ENCODE assay signal across 26 mouse cellular contexts in the genomic region with DNA sequence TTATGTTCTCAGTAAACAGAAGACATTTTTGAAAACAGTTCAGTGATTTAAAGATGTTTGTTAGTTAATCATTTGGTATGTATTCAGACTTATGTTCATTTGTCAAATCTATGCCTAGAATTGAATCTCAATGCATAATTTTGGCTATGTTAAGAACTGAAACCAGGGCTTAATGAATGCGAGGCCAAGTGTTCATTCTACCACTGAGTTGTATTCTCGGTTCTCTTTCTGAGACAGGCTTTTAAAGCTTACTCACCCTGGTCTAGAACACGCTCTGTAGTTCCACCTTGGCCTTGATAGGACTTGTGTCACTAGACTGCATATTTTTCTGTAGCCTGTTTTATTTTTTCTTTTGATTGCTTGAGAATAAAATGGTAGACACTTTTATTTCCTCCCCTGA. TPM values are rescaled to one million over a fixed set of nuclear protein-coding genes. Genes with fewer than 3 reads are reported as not detected.
DNase-seq lines count a peak whose midpoint lies in the region; ATAC-seq and TF ChIP-seq lines count a peak whose summit lies in the region.
"Had no signal": no experiment of that assay in that cellular context is flagged by ENCODE, and none has a peak within 500 bp of the region (broad histone marks: within the 10 kb centered on the region; RNA-seq: fewer than 3 reads in every experiment).

No protein-coding gene starts in this region.

- H3K4me2 ChIP-seq in lung, postnatal 0 days (replicated peaks; ENCODE audit: low read depth, low read length): no peak overlapping the region
- H3K4me2 ChIP-seq: embryonic facial prominence, embryonic 13.5 days; forebrain, embryonic 12.5 days; forebrain, embryonic 15.5 days; heart, embryonic 13.5 days; hindbrain, embryonic 12.5 days; hindbrain, embryonic 15.5 days had no signal

- 83% methylated on average over 3 of the region's 3 CpGs for WGBS in lung, postnatal 0 days

- intact Hi-C loops in gastrocnemius, adult 2 months (cut with DNase I): loop anchor here (2.0 kb wide), 2 partner anchors 15 to 257 kb away; no protein-coding TSS in a partner anchor
- intact Hi-C loops in left cerebral cortex, postnatal 14 days (cut with DNase I): no loop called here

- H3K4me1 ChIP-seq in lung, postnatal 0 days (ENCODE audit: insufficient read depth, low read depth, low read length): peaks cover 8% of the 10 kb centered on the region
- H3K4me1 ChIP-seq: forebrain, embryonic 12.5 days had no signal

- ATAC-seq in lung, postnatal 0 days: no peak
- ATAC-seq in megakaryocyte, adult 5-6 weeks (ENCODE audit: poor library complexity, severe bottlenecking): peak; percentile 25; the same call in 1 of the 2 replicates
- ATAC-seq: forebrain, embryonic 15.5 days had no signal

- peak overlapping the region; percentile 63 for H3K27ac ChIP-seq in gastrocnemius, adult 2 months
- H3K27ac ChIP-seq in lung, postnatal 0 days (ENCODE audit: low read length): 0 out of 2 replicates have a peak overlapping the region, but pooled peaks have one; percentile 2
- H3K27ac ChIP-seq: embryonic facial prominence, embryonic 10.5 days; embryonic facial prominence, embryonic 13.5 days; forebrain, embryonic 12.5 days; forebrain, embryonic 15.5 days; heart, adult 2 months; heart, embryonic 10.5 days; heart, embryonic 13.5 days; hindbrain, embryonic 12.5 days; hindbrain, embryonic 15.5 days had no signal

- no peak overlapping the region for H3K4me3 ChIP-seq in gastrocnemius, adult 2 months
- H3K4me3 ChIP-seq in lung, postnatal 0 days (ENCODE audit: low read depth, low read length): no peak overlapping the region
- H3K4me3 ChIP-seq: embryonic facial prominence, embryonic 10.5 days; embryonic facial prominence, embryonic 13.5 days; erythroblast, embryonic 14.5 days; forebrain, embryonic 12.5 days; forebrain, embryonic 15.5 days; heart, adult 2 months; heart, embryonic 10.5 days; heart, embryonic 13.5 days; hindbrain, embryonic 12.5 days; hindbrain, embryonic 15.5 days had no signal

- no peak for TF ChIP-seq EP300 in lung, postnatal 0 days (IDR thresholded peaks at IDR 0.05)

- no peaks in the 10 kb centered on the region for H3K36me3 ChIP-seq in lung, postnatal 0 days (ENCODE audit: insufficient read depth, low read length)
- H3K36me3 ChIP-seq: forebrain, embryonic 12.5 days; forebrain, embryonic 15.5 days; heart, embryonic 10.5 days; hindbrain, embryonic 15.5 days had no signal

- TF ChIP-seq CTCF in gastrocnemius, adult 2 months (IDR thresholded peaks at IDR 0.05): no peak
- no peak for TF ChIP-seq CTCF in lung, postnatal 0 days (IDR thresholded peaks at IDR 0.05)

- no peaks in the 10 kb centered on the region for H3K9me3 ChIP-seq in lung, postnatal 0 days (ENCODE audit: low read length)
- H3K9me3 ChIP-seq: embryonic facial prominence, embryonic 10.5 days; embryonic facial prominence, embryonic 13.5 days; forebrain, embryonic 12.5 days; forebrain, embryonic 15.5 days; heart, embryonic 10.5 days; heart, embryonic 13.5 days; hindbrain, embryonic 12.5 days; hindbrain, embryonic 15.5 days had no signal

- H3K27me3 ChIP-seq in lung, postnatal 0 days (replicated peaks; ENCODE audit: insufficient read depth, low read length): no peaks in the 10 kb centered on the region
- H3K27me3 ChIP-seq: embryonic facial prominence, embryonic 13.5 days; forebrain, embryonic 12.5 days; forebrain, embryonic 15.5 days; heart, embryonic 13.5 days; hindbrain, embryonic 12.5 days; hindbrain, embryonic 15.5 days had no signal

- no peak overlapping the region for H3K9ac ChIP-seq in lung, postnatal 0 days (replicated peaks; ENCODE audit: low read depth)
- H3K9ac ChIP-seq: embryonic facial prominence, embryonic 13.5 days; forebrain, embryonic 12.5 days; forebrain, embryonic 15.5 days; heart, embryonic 13.5 days; hindbrain, embryonic 12.5 days; hindbrain, embryonic 15.5 days had no signal

- DNase-seq in gastrocnemius, adult 2 months: no peak
- no peak for DNase-seq in gastrocnemius, postnatal 4 days (ENCODE audit: low spot score in 2 of 2)
- no peak for DNase-seq in lung, postnatal 0 days (ENCODE audit: low spot score)
- no peak for DNase-seq in lung, adult 18-20 months
- DNase-seq in A20 (ENCODE audit: low read depth, low spot score): peak; percentile 78
- no peak for DNase-seq in adrenal gland, adult 8-10 months
- no peak for DNase-seq in left cerebral cortex, postnatal 14 days (ENCODE audit: low spot score in 2 of 2)
- DNase-seq: adrenal gland, adult 2 months; adrenal gland, postnatal 25 days; cerebellum, adult 11-12 months; cerebellum, adult 8-10 months; cerebellum, postnatal 36 days; embryo, embryonic 11 days; gastrocnemius, postnatal 10 days; gastrocnemius, postnatal 36 days; heart, adult 2 months had no signal

RNA-seq across cellular contexts. Expression of gene Ppp1r12a, which starts 28.0 kb away (rescaled TPM):
- 10 to 100 TPM; 23.2 to 29.1 TPM for total RNA-seq in gastrocnemius, adult 2 months (2021)
- 10 to 100 TPM; 75.1 to 82.8 TPM for total RNA-seq in gastrocnemius, postnatal 4 days (2021)
- polyA plus RNA-seq in lung, postnatal 0 days (2015; fragmentation: Nextera tagmentation; extraction: Ambion mirVana): 82.9 and 90.4 TPM in 2 replicates
- 125 and 149 TPM in 2 replicates for total RNA-seq in megakaryocyte, adult 5-6 weeks (2015)
- 244 and 262 TPM in 2 replicates for total RNA-seq in megakaryocyte, adult 5-6 weeks (2017)
- total RNA-seq in adrenal gland, adult 8-10 months (2022): 100 to 1,000 TPM in 3 of 4 experiments, 10 to 100 TPM in 1; 98.3 to 130 (median 112) TPM
- 100 to 1,000 TPM; 127 to 136 TPM for total RNA-seq in left cerebral cortex, postnatal 14 days (2021)
